Mouse (Mus musculus) liver, embryonic 16.5 days (tissue): ENCODE results near the gene Fastkd2. TPM values are rescaled to one million over a fixed set of nuclear protein-coding genes. Genes with fewer than 3 reads are reported as not detected.

Experiments used
- ATAC-seq: fragments of 200-750 bp; cut with Nextera tagmentation; 2 replicates; pipeline ENCODE4 v1.8.0; 2017; ENCODE audit warnings: low read depth, mild to moderate bottlenecking, moderate number of reproducible peaks, moderate library complexity
- H3K27ac ChIP-seq: fragments of 300-500 bp; sonication (generic); 2 replicates; pipeline ENCODE4 v1.5.1; 2014; ENCODE audit warnings: mild to moderate bottlenecking, low read length
- H3K27me3 ChIP-seq: fragments of 300-500 bp; sonication (generic); 2 replicates; pipeline ENCODE4 v1.6.1; 2014; ENCODE audit warnings: low read depth, low read length, mixed read lengths; ENCODE audit not compliant: control insufficient read depth, insufficient read depth
- H3K36me3 ChIP-seq: fragments of 300-500 bp; sonication (generic); 2 replicates; pipeline ENCODE4 v1.6.1; 2014; ENCODE audit warnings: mild to moderate bottlenecking; ENCODE audit not compliant: control insufficient read depth, insufficient read depth
- H3K4me1 ChIP-seq: fragments of 300-500 bp; sonication (generic); 2 replicates; pipeline ENCODE4 v1.6.1; 2014; ENCODE audit warnings: low read depth, low read length, mixed read lengths; ENCODE audit not compliant: control insufficient read depth
- H3K4me2 ChIP-seq: fragments of 300-500 bp; sonication (generic); 2 replicates; pipeline ENCODE4 v1.6.1; 2014; ENCODE audit warnings: low read depth, low read length, mixed read lengths
- H3K4me3 ChIP-seq: fragments of 300-500 bp; sonication (generic); 2 replicates; pipeline ENCODE4 v1.5.1; 2014; ENCODE audit warnings: low read depth, mild to moderate bottlenecking, low read length
- H3K9ac ChIP-seq: fragments of 300-500 bp; sonication (generic); 2 replicates; pipeline ENCODE4 v1.6.1; 2014; ENCODE audit warnings: low read depth, low read length
- H3K9me3 ChIP-seq: fragments of 300-500 bp; sonication (generic); replicated peaks from 2 replicates; pipeline ENCODE4 v1.6.1; 2016; ENCODE audit warnings: low read length; ENCODE audit not compliant: control insufficient read depth
- WGBS: fragments of 180-500 bp; shearing (Covaris S2); extraction: QIAGEN DNeasy Blood & Tissue Kit; methylation state at CpG from one replicate; pipeline ENCODE4 v1.1.7; 2014; ENCODE audit not compliant: insufficient replicate concordance; 5-methylcytosine and 5-hydroxymethylcytosine counted together
- polyA plus RNA-seq: library from polyadenylated mRNA; unstranded; fragments of >200 nt; fragmentation: Nextera tagmentation; extraction: Ambion mirVana; gene quantifications from 2 replicates; pipeline ENCODE4 v1.2.1, GENCODE M21; 2015

Gene Fastkd2
- polyA plus RNA-seq = 23.7 and 26.1 TPM in 2 replicates

GRCm38 (mm10) chr1:63730240-63730771, at the start of gene Fastkd2, which contains the start of gene Mdh1b:
TSS of gene Fastkd2 (plus strand) at chr1:63730614.
TSS of gene Mdh1b (minus strand) at chr1:63730318.
- Histone ChIP-seq H3K4me3 (peak within 1 kb of the TSS; percentile 78), H3K36me3 (no peaks in the 10 kb centered on the region), H3K27me3 (no peaks in the 10 kb centered on the region; the same call in 1 of the 2 replicates), H3K27ac (no peak within 1 kb of the TSS), H3K9me3 (no peaks in the 10 kb centered on the region), H3K4me2 (peak within 1 kb of the TSS; percentile 68), H3K4me1 (no peaks in the 10 kb centered on the region; the same call in 1 of the 2 replicates), H3K9ac (peak within 1 kb of the TSS; percentile 69)
- peak; percentile 85 for ATAC-seq
- under 1% methylated on average over 31 of the region's 31 CpGs for WGBS

- no peak for ATAC-seq
- no peak within 1 kb of the TSS for H3K9ac ChIP-seq
- 64% methylated on average over 4 of the region's 4 CpGs for WGBS
- no peaks in the 10 kb centered on the region for H3K9me3 ChIP-seq
- H3K27me3 ChIP-seq = no peaks in the 10 kb centered on the region
- no peaks in the 10 kb centered on the region for H3K36me3 ChIP-seq
- no peaks in the 10 kb centered on the region for H3K4me1 ChIP-seq
- no peak within 1 kb of the TSS for H3K4me3 ChIP-seq
- no peak within 1 kb of the TSS for H3K27ac ChIP-seq
- no peak within 1 kb of the TSS for H3K4me2 ChIP-seq
Measured at GRCm38 (mm10) chr1:63686827-63687226, 43.6 kb upstream of the Fastkd2 start, which contains the start of gene Dytn. TSS of gene Dytn (minus strand) at chr1:63686927.

DNA sequence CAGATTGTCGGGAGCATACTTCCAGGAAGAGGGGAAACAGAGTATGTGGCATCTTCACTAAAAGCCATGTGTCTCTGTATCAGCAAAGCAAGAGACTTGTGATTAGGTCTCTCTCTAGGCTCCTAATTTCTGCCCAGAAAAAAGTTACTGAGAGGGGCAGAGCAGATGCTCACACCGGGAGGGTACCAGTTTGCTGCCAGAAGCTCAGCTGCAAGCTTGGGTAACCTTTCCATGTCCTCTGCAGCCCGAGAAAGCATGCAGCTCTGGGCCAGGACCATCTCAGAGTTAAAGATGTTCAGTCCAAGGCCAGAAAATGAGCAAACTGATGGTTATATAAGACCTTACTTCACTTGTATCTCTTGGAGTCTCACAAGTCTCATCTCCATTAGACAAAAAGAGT, 33.6 kb upstream of the Fastkd2 start:
- Histone ChIP-seq H3K9me3 (no peaks in the 10 kb centered on the region), H3K9ac (no peak overlapping the region), H3K36me3 (no peaks in the 10 kb centered on the region), H3K27me3 (no peaks in the 10 kb centered on the region), H3K4me3 (no peak overlapping the region), H3K4me1 (no peaks in the 10 kb centered on the region), H3K27ac (no peak overlapping the region), H3K4me2 (no peak overlapping the region)
- ATAC-seq = no peak
- 47% methylated on average over 3 of the region's 3 CpGs for WGBS

GRCm38 (mm10) chr1:63705733-63706132, 24.7 kb upstream of the Fastkd2 start:
- H3K4me2 ChIP-seq = no peak overlapping the region
- no peaks in the 10 kb centered on the region for H3K9me3 ChIP-seq
- H3K4me3 ChIP-seq = no peak overlapping the region
- H3K4me1 ChIP-seq = no peaks in the 10 kb centered on the region
- no peaks in the 10 kb centered on the region for H3K36me3 ChIP-seq
- ATAC-seq = peak; percentile 87
- no peak overlapping the region for H3K9ac ChIP-seq
- no peaks in the 10 kb centered on the region for H3K27me3 ChIP-seq
- 54% methylated on average over 5 of the region's 5 CpGs for WGBS
- H3K27ac ChIP-seq = no peak overlapping the region

DNA sequence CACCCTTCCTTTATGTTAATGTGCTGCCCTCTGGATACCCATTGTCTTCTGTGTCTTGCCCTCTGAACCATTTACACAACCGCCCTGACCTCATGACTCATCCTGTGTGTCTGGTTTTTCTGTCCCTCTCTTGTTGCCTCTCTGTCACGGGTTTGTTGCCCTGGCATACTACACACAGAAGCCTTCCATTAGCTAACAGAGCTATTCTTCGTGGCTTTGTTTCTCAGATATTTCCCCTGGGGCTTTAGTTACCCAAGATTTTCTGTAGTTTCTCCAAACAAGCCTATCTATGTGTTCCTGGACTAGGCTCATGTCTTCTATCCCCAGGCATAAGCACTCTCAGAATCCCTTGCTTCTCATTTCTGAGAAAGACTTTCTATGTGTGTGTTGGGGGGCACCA, 21.5 kb upstream of the Fastkd2 start:
- H3K27ac ChIP-seq = no peak overlapping the region
- no peaks in the 10 kb centered on the region for H3K36me3 ChIP-seq
- 38% methylated on average over 3 of the region's 3 CpGs for WGBS
- no peaks in the 10 kb centered on the region for H3K27me3 ChIP-seq
- no peak overlapping the region for H3K4me3 ChIP-seq
- no peak overlapping the region for H3K4me2 ChIP-seq
- no peaks in the 10 kb centered on the region for H3K9me3 ChIP-seq
- no peak overlapping the region for H3K9ac ChIP-seq
- ATAC-seq = no peak
- H3K4me1 ChIP-seq = no peaks in the 10 kb centered on the region

- H3K27me3 ChIP-seq = no peaks in the 10 kb centered on the region
- no peak overlapping the region for H3K9ac ChIP-seq
- ATAC-seq = no peak
- H3K4me1 ChIP-seq = no peaks in the 10 kb centered on the region
- H3K36me3 ChIP-seq = no peaks in the 10 kb centered on the region
- whole genome bisulfite sequencing = 66% methylated on average over 7 of the region's 7 CpGs
- H3K27ac ChIP-seq = no peak overlapping the region
- no peak overlapping the region for H3K4me2 ChIP-seq
- H3K4me3 ChIP-seq = no peak overlapping the region
- H3K9me3 ChIP-seq = no peaks in the 10 kb centered on the region
Measured at GRCm38 (mm10) chr1:63720161-63720560, 10.3 kb upstream of the Fastkd2 start.

- H3K27me3 ChIP-seq = no peaks in the 10 kb centered on the region; the same call in 1 of the 2 replicates
- H3K36me3 ChIP-seq = no peaks in the 10 kb centered on the region
- H3K4me1 ChIP-seq = no peaks in the 10 kb centered on the region; the same call in 1 of the 2 replicates
- no peak overlapping the region for H3K27ac ChIP-seq
- peak overlapping the region; percentile 16; the same call in 1 of the 2 replicates for H3K9ac ChIP-seq
- H3K4me2 ChIP-seq = peak overlapping the region; percentile 68
- 49% methylated on average over 8 of the region's 8 CpGs for WGBS
- no peaks in the 10 kb centered on the region for H3K9me3 ChIP-seq
- ATAC-seq = no peak
- H3K4me3 ChIP-seq = peak overlapping the region; percentile 78
Measured at GRCm38 (mm10) chr1:63729796-63730195, 618 bp upstream of the Fastkd2 start.

- H3K4me1 ChIP-seq = no peaks in the 10 kb centered on the region
- peaks cover 5% of the 10 kb centered on the region for H3K36me3 ChIP-seq
- no peak overlapping the region for H3K9ac ChIP-seq
- no peaks in the 10 kb centered on the region for H3K27me3 ChIP-seq
- H3K27ac ChIP-seq = no peak overlapping the region
- 59% methylated on average over 2 of the region's 2 CpGs for WGBS
- H3K4me2 ChIP-seq = no peak overlapping the region
- no peaks in the 10 kb centered on the region for H3K9me3 ChIP-seq
- no peak overlapping the region for H3K4me3 ChIP-seq
- ATAC-seq = no peak
Measured at GRCm38 (mm10) chr1:63756005-63756404, 25.6 kb downstream of the Fastkd2 start.

DNA sequence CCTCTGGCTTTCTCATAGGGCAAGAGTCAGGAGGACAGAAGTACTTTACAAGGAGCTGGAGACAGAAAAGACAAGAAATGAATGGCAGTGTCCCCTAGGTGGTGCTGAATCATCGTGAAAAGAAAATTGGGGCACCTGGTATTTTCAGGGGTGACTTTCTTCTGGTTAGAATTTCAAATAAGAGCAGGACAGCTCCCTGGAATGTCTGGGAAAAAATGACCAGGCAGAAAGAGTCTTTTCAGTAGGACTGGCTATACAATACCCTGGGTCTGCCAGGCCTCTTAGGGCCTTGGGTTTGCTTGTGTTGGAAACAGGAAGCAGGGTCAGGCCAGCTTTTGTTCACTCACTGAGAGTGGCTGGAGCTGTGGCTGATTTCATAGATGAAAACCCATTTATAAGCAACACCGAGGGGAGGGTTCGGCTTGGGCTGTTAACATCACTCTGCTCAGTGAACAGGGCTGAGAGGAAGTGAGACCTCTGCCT, 32.8 kb downstream of the Fastkd2 start:
- Histone ChIP-seq H3K4me2 (no peak overlapping the region), H3K36me3 (no peaks in the 10 kb centered on the region), H3K27me3 (no peaks in the 10 kb centered on the region), H3K9me3 (no peaks in the 10 kb centered on the region), H3K4me3 (no peak overlapping the region), H3K27ac (no peak overlapping the region), H3K9ac (no peak overlapping the region), H3K4me1 (no peaks in the 10 kb centered on the region)
- ATAC-seq = no peak
- WGBS = 19% methylated on average over 3 of the region's 3 CpGs
